Mouse (Mus musculus) C2C12 (cell line): ENCODE measurements around the gene Tor3a. TPM values are rescaled to one million over a fixed set of nuclear protein-coding genes. Genes with fewer than 3 reads are reported as not detected.

Experiments used
- H3K27me3 ChIP-seq: one replicate; pipeline ENCODE4 v1.6.1; 2011; ENCODE audit not compliant: control insufficient read depth, insufficient read depth, insufficient read length
- H3K36me3 ChIP-seq: one replicate; pipeline ENCODE4 v1.6.1; 2011; ENCODE audit not compliant: control insufficient read depth, insufficient read depth
- H3K4me3 ChIP-seq: one replicate; pipeline ENCODE4 v1.5.1; 2011; ENCODE audit warnings: mild to moderate bottlenecking, control low read depth; ENCODE audit not compliant: poor library complexity, insufficient read depth, severe bottlenecking
- H3K79me2 ChIP-seq: one replicate; pipeline ENCODE4 v1.6.1; 2011; ENCODE audit not compliant: control insufficient read depth, insufficient read depth
- H3K79me3 ChIP-seq: one replicate; pipeline ENCODE4 v1.6.1; 2011; ENCODE audit warnings: low read depth, control low read depth
- H3ac ChIP-seq: one replicate; pipeline ENCODE3; 2011; ENCODE audit warnings: low read depth; ENCODE audit not compliant: control insufficient read depth, insufficient read length
- CEBPB ChIP-seq: IDR thresholded peaks from one replicate; pipeline ENCODE4 v1.6.1; 2011; ENCODE audit warnings: low read depth, mild to moderate bottlenecking, control low read depth, moderate library complexity
- CTCF ChIP-seq: IDR thresholded peaks from one replicate; pipeline ENCODE4 v1.5.1; 2011; ENCODE audit not compliant: control insufficient read depth, insufficient read depth, insufficient read length
- FOSL1 ChIP-seq: IDR thresholded peaks from one replicate; pipeline ENCODE4 v1.8.0; 2011; ENCODE audit warnings: mild to moderate bottlenecking, low read length; ENCODE audit not compliant: poor library complexity, insufficient read depth, severe bottlenecking
- MAX ChIP-seq: IDR thresholded peaks from one replicate; pipeline ENCODE4 v1.6.1; 2011; ENCODE audit warnings: mild to moderate bottlenecking, control low read depth
- MYOD1 ChIP-seq: IDR thresholded peaks from one replicate; pipeline ENCODE4 v1.6.1; 2011; ENCODE audit warnings: low read depth; ENCODE audit not compliant: control insufficient read depth, insufficient read length
- MYOG ChIP-seq: IDR thresholded peaks from one replicate; pipeline ENCODE4 v1.6.1; 2011; ENCODE audit not compliant: control insufficient read depth, insufficient read length; ENCODE audit errors: extremely low read depth
- USF1 ChIP-seq: IDR thresholded peaks from one replicate; pipeline ENCODE4 v1.6.1; 2011; ENCODE audit warnings: low read depth, mild to moderate bottlenecking, control low read depth, moderate library complexity
- polyA plus RNA-seq: library from polyadenylated mRNA; unstranded; fragments of >200 nt; fragmentation: generic; extraction: Trizol; gene quantifications from one replicate; pipeline ENCODE4 v1.2.1, GENCODE M21; 2012; ENCODE audit warnings: missing spikeins

Gene Tor3a
- polyA plus RNA-seq, 1 experiment, result 10.6 TPM

- H3K27me3 ChIP-seq, result no peaks in the 10 kb centered on the region
These were observed 28.0 kb upstream of the Tor3a start for GRCm38 (mm10) chr1:156702151-156702550.

DNA sequence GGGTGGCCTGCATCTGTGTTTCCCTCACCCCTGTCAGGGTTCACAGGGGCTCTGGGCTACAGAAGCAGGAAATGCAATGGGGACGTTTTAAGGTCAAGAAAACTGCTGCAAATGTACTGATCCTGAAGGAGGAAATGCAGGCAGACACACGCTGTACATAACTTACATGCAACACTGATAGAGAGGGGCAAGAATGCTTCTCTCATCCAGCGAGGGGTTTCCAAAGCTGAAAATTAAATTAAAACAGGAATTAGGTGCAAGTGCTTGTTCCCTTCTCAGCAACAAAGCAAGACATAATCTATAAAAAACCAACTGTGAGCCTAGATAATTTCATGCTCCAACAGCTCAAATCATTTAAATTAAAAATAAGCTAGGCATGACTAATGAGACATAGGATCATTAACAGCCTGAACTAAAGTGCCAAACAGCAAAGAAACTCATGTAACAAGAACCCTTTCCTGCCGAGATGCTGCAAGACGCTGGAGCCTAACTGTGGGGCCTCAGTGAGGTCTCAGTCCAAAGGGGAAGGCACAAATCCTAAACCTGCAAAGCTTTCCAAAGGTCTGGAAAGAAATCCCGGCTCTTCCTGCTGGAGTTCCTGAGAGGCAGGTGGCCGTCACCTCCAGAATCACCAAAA lies 12.0 kb upstream of the Tor3a start:
- Histone ChIP-seq H3K79me2 (no peaks in the 10 kb centered on the region), H3K4me3 (no peak overlapping the region), H3K27me3 (no peaks in the 10 kb centered on the region), H3K36me3 (peaks cover 34% of the 10 kb centered on the region), H3ac (no peak overlapping the region), H3K79me3 (no peaks in the 10 kb centered on the region)
- TF ChIP-seq MAX (no peak), USF1 (no peak), CTCF (no peak), MYOG (no peak), CEBPB (no peak), MYOD1 (no peak), FOSL1 (no peak)

More at GRCm38 (mm10) chr1:156702151-156702550, 28.0 kb upstream of the Tor3a start:
- H3K79me3 ChIP-seq, result no peaks in the 10 kb centered on the region
- no peak overlapping the region for H3K4me3 ChIP-seq
- H3K79me2 ChIP-seq, result no peaks in the 10 kb centered on the region
- peaks cover 34% of the 10 kb centered on the region for H3K36me3 ChIP-seq
- TF ChIP-seq CTCF (no peak), MAX (no peak), MYOD1 (no peak), MYOG (no peak), FOSL1 (no peak), USF1 (no peak), CEBPB (no peak)
- no peak overlapping the region for H3ac ChIP-seq

DNA sequence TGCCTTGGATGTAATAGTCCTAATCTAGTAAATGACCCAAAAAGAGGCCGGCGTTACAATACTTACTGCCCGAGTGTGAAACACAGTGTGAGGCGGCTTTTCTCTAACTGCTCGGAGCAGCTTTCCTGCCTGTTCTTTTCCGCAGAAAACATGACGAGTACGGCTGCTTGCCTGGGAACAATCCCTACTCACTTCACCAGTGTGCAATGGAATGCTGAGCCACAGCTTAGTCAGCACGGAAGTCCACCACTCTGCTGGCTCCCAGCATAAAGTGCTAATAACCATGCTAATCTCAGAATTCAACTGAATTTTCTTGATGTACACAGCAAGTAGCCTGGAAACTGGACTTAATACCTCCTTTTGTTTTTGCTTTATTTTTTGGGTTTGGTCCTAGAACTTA lies 5.4 kb upstream of the Tor3a start:
- H3K36me3 ChIP-seq, result peaks cover 11% of the 10 kb centered on the region
- no peaks in the 10 kb centered on the region for H3K79me3 ChIP-seq
- H3K4me3 ChIP-seq, result no peak overlapping the region
- no peaks in the 10 kb centered on the region for H3K27me3 ChIP-seq
- H3K79me2 ChIP-seq, result no peaks in the 10 kb centered on the region
- no peak for TF ChIP-seq MYOG
- TF ChIP-seq CTCF, result no peak
- TF ChIP-seq MYOD1, result no peak
- no peak for TF ChIP-seq CEBPB
- TF ChIP-seq USF1, result no peak
- no peak for TF ChIP-seq FOSL1
- no peak overlapping the region for H3ac ChIP-seq

DNA sequence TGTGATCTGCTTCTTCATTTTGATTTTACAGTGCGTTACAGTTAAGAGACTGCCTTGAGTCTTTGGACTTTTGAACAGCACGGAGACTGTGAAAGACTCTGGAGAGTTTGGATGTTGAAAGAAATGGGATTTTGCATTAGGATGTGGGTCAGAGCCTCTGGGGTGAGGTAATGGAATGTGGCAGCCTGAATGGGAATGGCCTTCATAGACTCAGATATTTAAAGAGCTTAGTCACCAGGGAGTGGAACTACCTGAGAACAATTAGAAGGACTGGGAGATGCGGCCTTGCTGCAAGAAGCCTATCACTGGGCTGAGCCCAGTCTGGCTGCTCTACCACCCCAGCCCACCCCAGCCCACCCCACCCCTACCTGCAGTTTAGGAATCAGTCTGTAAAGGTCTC lies 3.1 kb upstream of the Tor3a start:
- Histone ChIP-seq H3K36me3 (peaks cover 1% of the 10 kb centered on the region), H3K79me2 (no peaks in the 10 kb centered on the region), H3K79me3 (peaks cover 2% of the 10 kb centered on the region), H3K27me3 (no peaks in the 10 kb centered on the region), H3ac (no peak overlapping the region), H3K4me3 (no peak overlapping the region)
- TF ChIP-seq USF1, result no peak
- TF ChIP-seq MYOD1, result no peak
- TF ChIP-seq CEBPB, result no peak
- TF ChIP-seq FOSL1, result no peak

DNA sequence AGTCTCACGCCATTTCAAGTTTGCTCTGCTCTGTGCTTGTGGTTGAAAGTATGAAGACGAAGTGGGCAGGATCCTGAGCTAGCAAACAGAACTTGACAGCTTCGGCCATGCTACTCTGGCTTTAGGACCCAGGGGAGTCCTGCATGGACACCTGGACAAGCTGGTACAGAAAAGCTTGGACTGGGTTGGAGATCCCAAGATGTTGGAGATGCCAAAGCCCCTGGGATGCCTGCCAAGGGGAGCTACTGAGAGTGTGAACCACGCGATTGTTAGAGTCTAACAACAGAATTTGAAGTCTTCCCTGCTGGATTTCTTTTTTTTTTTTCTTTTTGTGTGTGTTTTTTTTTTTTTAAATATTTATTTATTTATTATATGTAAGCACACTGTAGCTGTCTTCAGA lies 2.4 kb upstream of the Tor3a start:
- TF ChIP-seq MAX (no peak), MYOG (no peak), MYOD1 (no peak), FOSL1 (no peak), CEBPB (no peak), USF1 (no peak), CTCF (no peak)

DNA sequence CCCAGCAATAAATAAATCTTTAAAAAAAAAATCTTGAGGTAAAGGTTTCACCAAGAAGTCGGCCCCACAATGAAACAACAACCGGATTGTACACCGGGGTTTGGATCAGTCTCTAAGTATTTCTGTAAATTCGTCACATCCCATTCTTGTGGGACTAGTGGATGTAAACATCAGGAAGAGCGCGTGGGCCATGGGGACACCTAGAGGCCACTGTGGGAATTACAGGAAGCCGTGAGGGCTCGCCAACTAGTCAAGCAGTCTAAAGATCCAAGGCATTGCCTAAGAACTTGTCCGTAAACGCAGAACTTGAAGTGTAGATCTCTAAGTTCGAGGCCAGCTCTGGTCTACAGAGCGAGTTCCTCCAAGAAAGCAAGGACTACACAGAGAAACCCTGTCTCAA lies 2.0 kb upstream of the Tor3a start:
- no peak for TF ChIP-seq USF1
- TF ChIP-seq MYOD1, result no peak
- peak; percentile 42 for TF ChIP-seq MAX
- no peak for TF ChIP-seq CEBPB
- H3K27me3 ChIP-seq, result no peaks in the 10 kb centered on the region
- no peaks in the 10 kb centered on the region for H3K79me2 ChIP-seq
- H3ac ChIP-seq, result no peak overlapping the region
- peaks cover 3% of the 10 kb centered on the region for H3K36me3 ChIP-seq
- H3K4me3 ChIP-seq, result no peak overlapping the region
- H3K79me3 ChIP-seq, result peaks cover 2% of the 10 kb centered on the region

More for the DNA sequence above, 2.4 kb upstream of the Tor3a start:
- H3K4me3 ChIP-seq, result no peak overlapping the region
- no peaks in the 10 kb centered on the region for H3K79me2 ChIP-seq
- peaks cover 2% of the 10 kb centered on the region for H3K79me3 ChIP-seq
- H3K27me3 ChIP-seq, result no peaks in the 10 kb centered on the region
- H3ac ChIP-seq, result no peak overlapping the region
- H3K36me3 ChIP-seq, result peaks cover 3% of the 10 kb centered on the region
